Mouse (Mus musculus): ENCODE measurements around the gene Zc3h7b. TPM values are rescaled to one million over a fixed set of nuclear protein-coding genes. Genes with fewer than 3 reads are reported as not detected.
"Not testable (repeated sequence)": the region's sequence is repeated elsewhere in the genome, so short reads cannot be mapped to it uniquely, and the experiment has no call there.

Gene Zc3h7b
- total and polyA plus RNA-seq, 3 experiments: 18.2 to 108 (median 41.5) TPM

- TF ChIP-seq SMC3 (IDR thresholded peaks at IDR 0.05; ENCODE audit: low read depth, low read length): 0 out of 2 replicates have a peak, but pooled peaks have one; percentile 2
- TF ChIP-seq CTCF (IDR thresholded peaks at IDR 0.05 in 2 of 3, conservative IDR thresholded peaks at IDR 0.05 in 1 of 3; ENCODE audit: control insufficient read depth in 1 of 3, insufficient read depth in 1 of 3, low read depth in 2 of 3, low read length in 3 of 3, poor library complexity in 1 of 3, severe bottlenecking in 1 of 3): peak in 2 of 3 experiments; percentile 43 to 45; a peak in 4 of 6 replicates
- not testable (repeated sequence) for H3K4me1 ChIP-seq (ENCODE audit: control insufficient read depth in 1 of 2, insufficient read depth in 2 of 2, low read length in 2 of 2); DNase-seq (ENCODE audit: low read depth, low spot score); H3K27me3 ChIP-seq (ENCODE audit: control insufficient read depth in 1 of 2, insufficient read depth in 2 of 2, low read length in 2 of 2); H3K4me3 ChIP-seq (ENCODE audit: control insufficient read depth in 1 of 2, insufficient read depth in 1 of 2, low read depth in 2 of 2, low read length in 2 of 2); H3K27ac ChIP-seq (ENCODE audit: control insufficient read depth, low read depth, low read length); H3K9ac ChIP-seq (ENCODE audit: control insufficient read depth, low read depth, low read length, poor library complexity, severe bottlenecking); H3K9me3 ChIP-seq (replicated peaks; ENCODE audit: insufficient read depth, low read length)
- peaks cover 19% of the 10 kb centered on the region for H3K79me2 ChIP-seq (ENCODE audit: control insufficient read depth, insufficient read depth, low read length, poor library complexity)
- peaks cover 0 to 11% of the 10 kb centered on the region in 2 experiments; a peak in 2 of 4 replicates for H3K36me3 ChIP-seq (ENCODE audit: control insufficient read depth in 1 of 2, insufficient read depth in 2 of 2, low read length in 2 of 2)
Measured at GRCm38 (mm10) chr15:81742368-81742767, 2.5 kb upstream of the Zc3h7b start.

- H3K4me3 ChIP-seq (ENCODE audit: control insufficient read depth in 1 of 2, insufficient read depth in 1 of 2, low read depth in 2 of 2, low read length in 2 of 2): peak overlapping the region; percentile 70 to 86
- H3K9me3 ChIP-seq (replicated peaks; ENCODE audit: insufficient read depth, low read length): no peaks in the 10 kb centered on the region
- peaks cover 0 to 6% of the 10 kb centered on the region in 2 experiments; a peak in 3 of 4 replicates for H3K4me1 ChIP-seq (ENCODE audit: control insufficient read depth in 1 of 2, insufficient read depth in 2 of 2, low read length in 2 of 2)
- peaks cover 22% of the 10 kb centered on the region for H3K79me2 ChIP-seq (ENCODE audit: control insufficient read depth, insufficient read depth, low read length, poor library complexity)
- DNase-seq (ENCODE audit: low read depth, low spot score): peak; percentile 47
- peak overlapping the region; percentile 81 for H3K9ac ChIP-seq (ENCODE audit: control insufficient read depth, low read depth, low read length, poor library complexity, severe bottlenecking)
- no peaks in the 10 kb centered on the region for H3K27me3 ChIP-seq (ENCODE audit: control insufficient read depth in 1 of 2, insufficient read depth in 2 of 2, low read length in 2 of 2)
- H3K36me3 ChIP-seq (ENCODE audit: control insufficient read depth in 1 of 2, insufficient read depth in 2 of 2, low read length in 2 of 2): peaks cover 0 to 11% of the 10 kb centered on the region in 2 experiments; a peak in 2 of 4 replicates
- H3K27ac ChIP-seq (ENCODE audit: control insufficient read depth, low read depth, low read length): peak overlapping the region; percentile 53
- TF ChIP-seq MAFK (IDR thresholded peaks at IDR 0.05; ENCODE audit: borderline replicate concordance, low read depth, low read length) (no peak), CTCF (IDR thresholded peaks at IDR 0.05 in 2 of 3, conservative IDR thresholded peaks at IDR 0.05 in 1 of 3; ENCODE audit: control insufficient read depth in 1 of 3, insufficient read depth in 1 of 3, low read depth in 2 of 3, low read length in 3 of 3, poor library complexity in 1 of 3, severe bottlenecking in 1 of 3) (no peak), EP300 (IDR thresholded peaks at IDR 0.05; ENCODE audit: low read depth in 1 of 2, low read length in 2 of 2) (no peak), ZNF384 (IDR thresholded peaks at IDR 0.05; ENCODE audit: low read depth, low read length) (no peak), JUND (IDR thresholded peaks at IDR 0.05; ENCODE audit: low read depth, low read length) (no peak), KAT2A (conservative IDR thresholded peaks at IDR 0.05; ENCODE audit: low read depth, low read length) (no peak), NRF1 (IDR thresholded peaks at IDR 0.05; ENCODE audit: insufficient read depth, low read depth, low read length, poor library complexity, severe bottlenecking) (no peak), CHD1 (IDR thresholded peaks at IDR 0.05; ENCODE audit: low read depth, low read length) (peak; percentile 75), GATA1 (IDR thresholded peaks at IDR 0.05; ENCODE audit: low read depth, low read length) (no peak), ZKSCAN1 (IDR thresholded peaks at IDR 0.05; ENCODE audit: low read depth, low read length) (no peak), SIN3A (IDR thresholded peaks at IDR 0.05; ENCODE audit: low read length) (no peak), BHLHE40 (IDR thresholded peaks at IDR 0.05; ENCODE audit: borderline replicate concordance, low read depth, low read length) (no peak), POLR2AphosphoS2 (IDR thresholded peaks at IDR 0.05; ENCODE audit: low read length) (no peak), ZMIZ1 (IDR thresholded peaks at IDR 0.05; ENCODE audit: low read depth, low read length) (no peak), ELF1 (IDR thresholded peaks at IDR 0.05; ENCODE audit: low read depth, low read length) (no peak), MYB (IDR thresholded peaks at IDR 0.05; ENCODE audit: low read depth, low read length) (no peak), CHD2 (IDR thresholded peaks at IDR 0.05; ENCODE audit: low read length) (no peak), ETS1 (IDR thresholded peaks at IDR 0.05; ENCODE audit: low read depth, low read length) (no peak), TAL1 (IDR thresholded peaks at IDR 0.05; ENCODE audit: low read length) (no peak), RAD21 (IDR thresholded peaks at IDR 0.05; ENCODE audit: low read depth, low read length) (no peak), TCF12 (IDR thresholded peaks at IDR 0.05; ENCODE audit: low read depth, low read length) (no peak), USF2 (IDR thresholded peaks at IDR 0.05; ENCODE audit: borderline replicate concordance in 1 of 2, insufficient read depth in 1 of 2, low read depth in 1 of 2, low read length in 2 of 2) (no peak), POLR2AphosphoS5 (IDR thresholded peaks at IDR 0.05; ENCODE audit: borderline replicate concordance, low read depth, low read length) (no peak), MEF2A (IDR thresholded peaks at IDR 0.05; ENCODE audit: extremely low read depth, insufficient replicate concordance, low read depth, low read length, poor library complexity, severe bottlenecking) (no peak), NELFE (IDR thresholded peaks at IDR 0.05; ENCODE audit: low read depth, low read length) (no peak), HCFC1 (IDR thresholded peaks at IDR 0.05; ENCODE audit: low read depth, low read length) (peak; percentile 64; the same call in 1 of the 2 replicates), UBTF (IDR thresholded peaks at IDR 0.05; ENCODE audit: borderline replicate concordance, insufficient read depth, low read depth, low read length) (peak; percentile 100), SMC3 (IDR thresholded peaks at IDR 0.05; ENCODE audit: low read depth, low read length) (no peak), GABPA (IDR thresholded peaks at IDR 0.05; ENCODE audit: low read depth, low read length) (no peak)
Measured at GRCm38 (mm10) chr15:81745601-81746114, 801 bp downstream of the Zc3h7b start.
